Mouse (Mus musculus): ENCODE data around the gene 4930455H04Rik.

Gene 4930455H04Rik

DNA sequence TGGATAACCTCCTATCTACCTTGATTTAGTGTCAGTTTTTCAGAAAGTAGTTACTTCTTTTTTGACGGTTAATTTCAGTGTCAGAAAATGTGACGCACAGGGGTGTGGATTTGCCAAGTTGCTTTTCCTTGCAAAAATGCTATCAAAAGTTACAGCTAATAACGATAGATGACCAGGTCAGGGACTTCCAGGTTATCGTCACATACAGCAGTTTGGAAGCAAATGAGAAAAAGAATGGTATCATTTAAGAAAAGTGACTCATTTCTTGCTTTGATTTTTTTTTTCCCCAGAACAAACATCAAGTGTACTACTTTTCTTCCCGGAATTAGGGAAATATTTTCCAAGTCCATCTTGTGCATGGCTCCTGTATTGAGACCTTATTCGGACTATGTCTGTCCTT is 631 bp upstream of the 4930455H04Rik start:
- DNase-seq = no peak

DNA sequence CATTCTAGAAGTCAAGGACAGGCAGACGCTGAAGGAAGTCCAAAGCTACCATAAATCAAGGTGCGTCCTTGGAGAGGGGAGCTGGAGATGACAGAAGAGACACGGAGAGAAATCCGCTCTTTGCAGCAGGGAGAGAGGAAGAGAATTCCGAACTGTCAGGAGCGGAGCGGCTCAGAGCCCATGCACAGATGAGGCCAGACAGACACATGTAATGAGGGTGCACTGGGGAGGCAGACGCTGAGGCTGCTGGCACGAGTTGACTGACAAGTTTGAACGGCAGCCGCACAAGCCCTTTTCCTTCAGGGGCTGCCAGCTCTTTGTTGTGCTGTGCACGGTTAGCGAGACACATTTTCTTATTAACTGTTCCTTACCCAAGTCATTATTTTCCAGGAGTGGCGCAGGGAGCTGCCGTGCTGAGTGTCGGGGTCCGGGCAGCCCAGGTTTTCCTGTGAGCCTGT is 502 bp downstream of the 4930455H04Rik start, which contains the start of gene Palmd:
Gene Palmd (minus strand): TSS at position 448 of the 458 bp plus-strand sequence.
- peak; percentile 50 to 52 for DNase-seq

DNA sequence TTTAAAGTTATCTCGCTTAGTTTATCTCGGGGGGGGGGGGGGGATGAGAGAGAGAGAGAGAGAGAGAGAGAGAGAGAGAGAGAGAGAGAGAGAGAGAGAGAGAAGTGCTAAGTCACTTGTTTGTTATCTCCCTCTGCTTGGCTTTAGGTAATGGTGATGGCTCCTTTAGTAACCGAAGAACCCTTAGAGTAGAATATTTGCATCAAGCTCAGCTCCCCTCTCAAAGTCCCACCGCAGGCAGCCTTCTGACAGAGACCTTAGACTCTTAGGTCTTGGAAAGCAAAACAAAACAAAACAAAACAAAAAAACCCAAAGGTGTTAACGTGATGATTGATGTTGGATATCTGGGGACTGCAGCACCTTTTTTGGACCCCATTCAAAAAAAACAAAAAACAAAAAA is 936 bp downstream of the 4930455H04Rik start:
- DNase-seq = no peak

DNA sequence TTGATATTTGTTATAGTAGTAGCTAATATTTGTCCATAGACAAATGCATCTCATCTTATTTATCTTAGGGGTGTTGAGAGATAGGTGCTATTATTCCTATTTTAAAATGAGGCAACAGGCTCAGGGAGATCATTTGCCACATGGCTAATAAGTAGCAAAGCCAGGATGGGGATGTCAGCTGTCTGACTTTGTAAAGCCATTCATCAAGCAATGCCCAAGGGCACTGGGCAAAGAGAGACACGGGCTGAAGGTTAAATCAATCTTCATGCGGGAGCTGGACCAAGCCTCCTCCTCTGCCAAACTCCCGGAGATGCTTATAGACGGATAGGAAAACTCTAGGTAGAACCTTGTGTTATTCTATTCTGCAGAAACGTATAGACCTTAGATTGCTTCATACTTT is 1.7 kb downstream of the 4930455H04Rik start:
- peak in 1 of 2 experiments; percentile 8 for DNase-seq

DNA sequence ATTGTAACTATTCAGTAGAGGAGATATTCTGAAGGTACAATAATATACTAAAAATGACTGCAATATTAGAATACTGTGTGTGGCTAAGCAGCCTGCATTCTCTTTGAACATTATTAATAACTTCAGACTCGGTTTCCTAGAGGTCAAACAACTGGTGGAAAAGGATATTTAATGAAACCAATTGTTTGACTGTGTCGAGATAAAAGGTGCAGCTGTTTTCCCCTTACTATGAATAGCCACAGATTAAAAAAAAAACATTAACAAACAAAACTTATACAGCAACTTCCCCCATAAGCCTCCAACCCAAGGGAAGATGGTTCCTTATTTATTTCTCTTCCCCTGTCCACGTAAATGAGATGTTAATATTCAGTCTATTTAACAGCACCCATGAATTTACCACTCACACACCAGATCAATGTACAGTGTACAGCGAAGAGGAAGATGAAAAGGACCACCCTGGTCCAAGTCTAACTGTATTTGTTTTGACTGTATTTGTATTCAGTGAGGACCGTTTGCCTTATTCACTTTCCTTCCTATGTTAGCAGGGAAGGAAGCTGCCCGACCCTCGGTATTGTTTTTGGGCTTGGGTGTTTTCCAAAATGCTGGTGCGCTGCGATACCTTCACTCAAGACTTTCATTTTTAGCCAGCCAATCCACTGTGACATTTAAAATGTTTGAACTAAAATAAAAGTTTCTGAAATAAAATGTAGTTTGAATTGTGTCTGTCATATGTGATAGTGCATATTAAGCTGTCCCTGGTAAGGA is 13.9 kb downstream of the 4930455H04Rik start:
- DNase-seq = no peak

DNA sequence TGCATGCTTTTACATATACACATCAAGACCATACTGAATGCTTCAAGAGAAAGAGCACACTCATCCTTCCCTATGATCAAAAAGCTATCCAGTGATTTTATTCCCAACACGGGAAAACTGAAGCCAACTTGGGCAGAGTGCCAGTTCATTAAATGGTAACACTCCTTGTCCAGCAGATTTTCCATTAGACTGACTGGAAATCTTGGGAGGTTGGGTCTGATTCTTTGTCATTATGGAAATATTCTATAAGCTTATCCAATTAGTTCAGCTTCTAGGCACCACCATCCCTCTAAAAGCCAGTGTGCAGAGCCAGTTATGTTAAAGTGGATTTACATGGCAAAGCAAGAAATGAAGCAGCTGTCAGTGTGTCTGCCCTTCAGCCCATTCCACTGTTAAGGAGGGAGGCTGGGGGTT is 17.0 kb downstream of the 4930455H04Rik start:
- DNase-seq = peak; percentile 59 to 72

DNA sequence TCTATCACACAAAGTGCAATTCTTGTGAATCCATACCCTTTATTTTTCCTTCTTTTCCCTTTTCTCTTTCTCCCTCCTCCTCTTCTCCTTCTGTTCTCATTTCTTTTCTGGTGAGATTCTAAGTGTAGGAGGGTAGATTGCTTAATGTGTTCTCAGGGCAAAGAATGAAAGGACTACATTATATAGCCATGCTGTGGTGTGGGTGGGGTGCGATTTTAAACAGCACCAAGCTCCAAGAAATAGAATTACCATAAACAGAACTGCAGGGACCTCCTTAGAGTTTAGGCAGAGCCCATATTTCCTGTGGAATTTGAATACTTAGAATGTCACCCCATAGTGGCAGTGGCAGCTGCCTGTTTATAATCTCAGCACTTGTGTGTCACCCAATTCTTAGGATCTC is 17.7 kb downstream of the 4930455H04Rik start:
- no peak for DNase-seq

DNA sequence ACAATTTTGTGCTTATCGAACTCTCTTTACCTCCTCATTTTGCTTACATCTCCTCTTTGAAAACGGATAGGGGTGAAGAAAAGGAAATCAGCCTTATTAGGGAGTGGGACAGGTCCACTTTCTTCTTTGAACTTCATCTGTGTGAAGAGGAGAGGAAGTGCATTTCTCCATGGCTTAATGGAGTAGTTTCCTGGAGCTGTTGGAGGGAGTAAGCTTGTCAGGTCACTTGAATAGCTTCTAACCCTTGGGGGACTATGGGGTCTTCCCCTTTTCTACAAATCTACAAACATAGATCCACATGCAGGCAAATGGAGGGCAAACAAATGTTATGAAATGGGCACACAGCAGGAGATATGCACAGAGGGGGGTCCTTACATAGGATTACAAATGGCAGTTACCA is 18.4 kb downstream of the 4930455H04Rik start:
- DNase-seq = no peak

DNA sequence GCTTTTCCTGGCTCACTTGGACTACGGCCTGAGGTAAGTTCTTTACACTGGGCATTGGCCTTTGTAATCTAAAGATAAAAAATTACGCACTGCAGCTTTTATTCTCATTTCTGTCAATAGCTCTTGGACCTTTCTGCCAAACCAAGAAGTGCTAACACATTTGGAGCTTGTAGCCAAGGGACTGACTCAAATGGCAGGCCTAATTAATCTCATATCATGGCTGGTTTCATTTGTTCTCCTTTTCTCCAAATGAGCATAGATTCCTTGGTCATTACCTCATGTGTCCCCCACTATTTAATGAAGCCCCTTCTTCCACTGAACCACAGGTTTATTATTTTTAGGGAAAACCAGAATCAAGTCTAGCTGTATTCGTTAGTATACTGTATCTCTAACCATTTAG is 20.2 kb downstream of the 4930455H04Rik start:
- DNase-seq = no peak

DNA sequence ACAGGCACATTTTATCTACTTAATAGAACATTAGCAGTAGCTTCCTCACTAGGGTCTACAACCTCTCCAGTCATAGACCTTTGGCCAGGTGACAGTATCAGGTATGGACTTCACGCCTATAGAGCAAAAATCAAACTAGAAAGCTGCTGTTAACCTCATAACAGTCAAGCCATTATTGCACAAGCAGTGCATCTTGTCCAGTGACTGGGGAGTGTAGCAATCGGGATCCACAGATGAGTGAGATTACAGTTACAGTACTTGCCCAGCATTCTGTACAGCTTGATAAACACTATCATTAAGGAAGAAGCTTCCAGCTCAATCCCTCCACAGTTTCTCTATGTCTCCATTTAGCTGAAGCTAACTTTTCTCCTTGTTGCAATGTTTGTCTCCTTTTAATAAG is 23.1 kb downstream of the 4930455H04Rik start:
- DNase-seq = no peak

DNA sequence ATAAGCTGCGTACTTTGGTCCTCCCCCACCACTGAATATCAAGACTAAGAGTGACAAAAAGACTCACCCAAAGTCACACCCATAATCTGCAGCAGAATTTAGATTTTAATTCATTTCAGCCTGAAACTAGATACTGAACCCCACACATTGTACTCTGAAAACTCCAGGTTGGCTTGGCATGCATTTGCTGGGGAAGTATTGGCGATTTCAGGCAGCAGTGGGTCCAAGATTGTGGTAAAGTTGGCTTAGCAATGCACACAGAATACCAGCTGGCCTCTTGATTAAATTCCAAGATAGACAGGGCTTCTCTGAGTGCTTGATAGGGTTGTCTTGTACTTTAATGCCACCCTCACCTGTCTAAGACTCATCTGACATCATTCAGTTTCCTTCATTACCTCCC is 24.9 kb downstream of the 4930455H04Rik start:
- DNase-seq = peak; percentile 32 to 52

DNA sequence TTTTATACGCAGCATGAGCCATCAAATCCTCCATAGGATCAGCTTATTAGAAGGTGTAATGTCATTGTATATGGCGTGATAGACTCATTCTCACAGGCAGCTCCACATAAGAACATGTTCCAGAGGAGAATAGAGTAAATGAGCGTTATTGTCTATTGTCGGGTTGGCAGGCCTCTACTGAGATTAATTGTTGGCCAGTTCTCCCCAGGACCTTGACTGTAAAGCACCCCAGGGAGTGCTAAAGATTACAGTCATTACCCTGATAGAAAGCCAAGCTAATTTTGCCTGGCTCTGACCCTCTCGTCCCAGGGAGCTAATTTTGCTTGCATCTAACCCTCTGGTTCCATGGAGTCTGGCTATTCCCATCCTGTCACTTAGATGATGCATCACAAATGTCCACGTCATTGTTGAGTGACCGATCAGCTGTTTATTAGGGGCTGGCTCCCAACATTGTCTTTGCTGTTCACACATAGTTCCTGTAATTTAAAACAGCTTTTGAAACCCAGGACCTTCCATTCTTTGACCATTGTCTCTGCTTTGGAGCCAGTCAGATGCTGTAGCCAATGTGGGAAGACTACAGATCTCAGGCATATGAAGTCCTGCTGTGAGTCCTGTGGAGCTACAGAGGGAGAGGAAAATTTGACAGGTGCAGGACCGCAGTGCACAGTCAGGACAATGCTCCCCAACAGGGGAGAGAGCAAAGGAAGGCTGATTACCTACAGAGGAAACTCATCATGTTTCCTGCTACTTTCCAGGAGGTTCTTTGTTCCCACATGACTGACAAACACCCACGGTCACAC is 33.8 kb downstream of the 4930455H04Rik start:
- DNase-seq = no peak

DNA sequence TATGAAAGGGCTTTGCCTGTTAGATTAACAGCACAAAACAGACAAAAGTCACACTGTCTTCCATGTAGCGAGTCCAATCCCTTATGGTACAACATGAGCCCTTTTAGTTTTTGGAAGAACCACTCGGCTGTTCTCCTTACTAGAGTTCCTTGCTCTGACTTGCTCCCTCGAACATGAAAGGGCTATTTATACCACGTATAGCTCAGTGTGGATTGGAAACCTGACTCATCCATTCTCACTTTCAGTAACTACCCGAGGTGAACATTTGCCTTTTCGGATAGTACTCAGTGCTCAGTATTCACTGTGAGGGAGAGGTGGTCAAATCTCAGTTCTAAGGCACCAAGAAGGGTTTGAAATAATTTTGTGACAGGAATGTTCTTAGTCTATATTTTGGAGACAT is 35.3 kb downstream of the 4930455H04Rik start:
- DNase-seq = no peak

DNA sequence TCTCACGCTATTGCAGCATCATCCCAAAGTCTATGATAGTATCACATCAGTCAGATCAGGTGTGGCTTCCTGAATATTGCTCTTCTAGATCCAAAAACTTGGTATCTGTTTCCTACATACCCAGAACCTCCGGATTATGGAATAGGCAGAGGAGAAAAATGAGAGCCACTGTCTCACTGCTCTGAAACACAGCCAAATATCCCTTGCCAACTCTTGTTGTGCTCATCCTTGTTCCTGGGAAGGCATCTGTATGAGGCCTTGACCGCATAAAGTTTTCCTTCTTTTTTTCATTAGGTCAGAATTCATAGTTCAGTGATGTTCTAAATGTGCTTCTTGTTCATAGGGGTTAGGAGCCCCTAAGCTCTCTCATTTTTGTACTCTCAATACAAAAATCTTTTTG is 38.6 kb downstream of the 4930455H04Rik start:
- no peak for DNase-seq

DNA sequence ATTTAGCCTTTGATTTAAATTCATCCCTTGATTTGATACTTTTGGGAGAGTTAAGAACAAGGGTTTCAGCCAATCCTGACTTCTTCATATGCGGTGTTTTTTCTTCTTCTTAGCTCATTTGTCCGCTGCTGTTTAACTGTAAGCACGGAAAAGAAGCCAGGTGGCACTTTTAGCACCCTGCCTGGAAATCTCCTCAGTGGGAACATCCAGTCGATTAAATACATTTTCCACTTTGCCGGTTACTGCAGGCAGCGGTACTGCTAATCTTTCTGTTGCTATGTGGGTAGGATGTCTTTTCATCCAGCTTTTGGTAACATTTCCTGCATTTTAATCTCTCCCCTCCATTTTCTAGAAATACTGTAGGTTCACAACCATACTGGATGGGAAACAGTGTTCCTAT is 39.3 kb downstream of the 4930455H04Rik start:
- peak; percentile 23 to 58 for DNase-seq

DNA sequence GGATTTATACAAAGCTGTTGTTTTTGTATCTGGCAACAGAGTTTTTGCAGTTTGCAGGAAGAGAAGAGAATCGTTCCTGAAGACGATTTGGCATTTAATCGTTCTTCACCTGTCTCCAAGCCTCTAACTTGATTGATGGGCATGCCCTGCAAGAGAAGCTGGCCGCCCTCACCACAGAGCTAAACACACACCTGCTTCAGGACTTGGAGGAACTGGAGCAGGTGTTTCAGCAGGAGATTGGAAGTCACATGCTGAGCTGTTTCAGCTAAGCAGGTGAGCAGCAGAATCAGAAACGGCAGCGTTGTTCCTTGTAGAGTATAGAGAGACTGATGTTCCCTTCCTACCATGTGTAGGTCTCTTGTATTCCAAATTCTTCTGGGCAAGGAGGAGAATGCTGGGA is 42.1 kb downstream of the 4930455H04Rik start:
- DNase-seq = no peak

DNA sequence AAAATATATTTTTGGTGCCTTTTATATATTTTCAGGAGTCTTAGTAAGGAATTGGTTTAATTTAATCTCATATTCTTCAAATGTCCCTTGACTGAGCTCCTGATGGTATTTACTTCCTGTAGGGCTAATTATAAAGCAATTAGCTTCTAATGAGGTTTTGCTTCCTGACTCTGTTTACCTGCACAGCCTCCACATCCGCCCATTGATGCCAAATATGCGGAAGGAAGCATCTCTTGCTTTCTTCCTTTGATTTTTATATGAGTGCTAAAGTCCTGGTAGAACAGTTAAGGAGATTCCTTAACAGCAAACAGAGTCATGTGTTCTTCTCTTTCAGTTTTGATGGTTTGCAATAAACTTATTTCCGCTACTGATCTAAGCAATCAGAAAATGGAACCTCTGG is 52.3 kb downstream of the 4930455H04Rik start:
- DNase-seq = no peak

DNA sequence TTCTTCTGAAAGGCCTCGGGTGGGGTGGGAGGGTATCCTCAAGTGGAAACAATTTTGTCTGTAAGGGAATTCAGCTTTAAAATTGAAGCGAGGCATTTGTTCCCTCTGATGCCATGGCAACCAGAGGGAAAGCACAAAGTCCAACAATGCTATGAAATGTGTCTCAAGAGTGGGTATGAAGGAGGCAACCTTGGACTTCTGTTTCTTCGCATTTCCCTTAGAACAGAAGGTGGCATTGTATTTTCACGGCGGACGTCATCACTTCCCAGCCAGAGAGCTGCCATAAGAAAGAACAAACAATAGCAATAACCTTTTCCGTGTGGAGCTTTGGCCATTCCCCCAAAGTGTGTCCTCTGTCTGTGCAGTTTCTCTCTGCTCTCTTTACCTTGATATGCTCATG is 53.8 kb downstream of the 4930455H04Rik start:
- DNase-seq = no peak

DNA sequence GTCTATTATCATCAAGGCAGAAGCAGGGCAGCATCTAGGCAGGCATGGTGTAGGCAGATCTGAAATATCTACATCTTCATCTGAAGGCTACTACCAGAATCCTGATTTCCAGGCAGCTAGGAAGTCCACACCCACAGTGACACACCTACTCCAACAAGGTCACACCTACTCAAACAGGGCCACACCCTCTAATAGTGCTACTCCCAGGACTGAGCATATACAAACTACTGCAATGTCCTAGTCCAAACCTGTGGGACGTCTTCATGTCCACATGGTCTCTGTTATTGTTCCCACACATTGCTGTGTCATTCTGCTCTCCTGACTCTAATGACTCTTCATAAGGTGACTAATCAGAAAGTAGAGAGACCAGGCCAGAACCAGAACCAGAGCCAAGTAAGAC is 56.0 kb downstream of the 4930455H04Rik start:
- no peak for DNase-seq

DNA sequence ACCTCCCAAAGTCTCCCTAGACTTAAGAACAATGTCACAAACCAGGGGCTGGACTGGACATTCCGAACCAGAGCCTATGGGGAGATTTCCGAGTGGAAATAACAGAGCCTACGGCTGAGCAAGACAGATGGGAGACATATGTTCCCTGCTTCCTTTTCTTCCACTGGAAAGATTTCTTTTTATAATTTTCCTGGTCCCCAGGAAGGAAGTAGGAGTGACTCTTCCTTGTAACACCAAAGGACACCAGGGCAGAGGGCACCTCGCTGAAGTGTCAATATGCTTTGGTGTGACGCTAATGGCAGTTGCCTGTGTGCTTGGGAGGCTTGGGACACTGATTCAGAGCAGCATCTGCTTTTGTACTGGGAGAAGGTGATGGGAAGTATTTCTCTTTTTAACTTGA is 56.5 kb downstream of the 4930455H04Rik start:
- no peak for DNase-seq

DNA sequence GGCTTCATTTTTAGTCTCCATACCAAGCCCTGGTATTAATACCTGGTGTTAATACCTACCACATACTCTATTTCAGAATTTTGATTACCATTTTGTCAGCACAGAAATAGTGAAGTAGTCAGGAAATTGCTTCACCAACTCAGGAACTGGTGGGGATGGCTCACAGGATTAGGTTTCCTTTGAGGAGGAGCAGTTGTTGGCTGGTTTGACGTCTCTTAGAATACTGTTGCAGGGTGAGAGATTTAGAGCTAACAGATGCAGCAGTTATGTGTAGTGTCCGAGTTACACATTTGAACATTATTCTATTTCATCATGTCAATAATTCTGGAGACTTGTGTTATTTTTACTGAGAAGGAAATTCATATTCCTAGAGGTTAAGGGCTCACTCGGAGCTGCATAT is 57.4 kb downstream of the 4930455H04Rik start:
- no peak for DNase-seq

All from cerebellum, postnatal 14 days (tissue).